Mouse (Mus musculus): Measurements from ENCODE around the gene Adcy1.

Gene Adcy1

GRCm38 (mm10) chr11:7136246-7136855 is 73.1 kb downstream of the Adcy1 start:
- DNase-seq (ENCODE audit: low spot score) = no peak

GRCm38 (mm10) chr11:7138370-7138769 is 75.1 kb downstream of the Adcy1 start:
- DNase-seq (ENCODE audit: low spot score) = no peak

GRCm38 (mm10) chr11:7140449-7140848 is 77.2 kb downstream of the Adcy1 start:
- no peak for DNase-seq (ENCODE audit: low spot score)

- no peak for DNase-seq (ENCODE audit: low spot score)
These were observed 79.4 kb downstream of the Adcy1 start for GRCm38 (mm10) chr11:7142725-7143124.

GRCm38 (mm10) chr11:7144369-7144768 is 81.1 kb downstream of the Adcy1 start:
- DNase-seq (ENCODE audit: low spot score) = no peak

- DNase-seq (ENCODE audit: low spot score) = no peak
These were observed 81.9 kb downstream of the Adcy1 start for GRCm38 (mm10) chr11:7145221-7145620.

- DNase-seq (ENCODE audit: low spot score) = no peak
These were observed 84.2 kb downstream of the Adcy1 start for GRCm38 (mm10) chr11:7147536-7147935.

- DNase-seq (ENCODE audit: low spot score) = no peak
These were observed 84.7 kb downstream of the Adcy1 start for GRCm38 (mm10) chr11:7147945-7148344.

- no peak for DNase-seq (ENCODE audit: low spot score)
These were observed 86.2 kb downstream of the Adcy1 start for GRCm38 (mm10) chr11:7149471-7149870.

- DNase-seq (ENCODE audit: low spot score) = no peak
These were observed 87.2 kb downstream of the Adcy1 start for GRCm38 (mm10) chr11:7150511-7150910.

- DNase-seq (ENCODE audit: low spot score) = no peak
These were observed 89.1 kb downstream of the Adcy1 start for GRCm38 (mm10) chr11:7152371-7152770.

GRCm38 (mm10) chr11:7153081-7153480 is 89.8 kb downstream of the Adcy1 start:
- DNase-seq (ENCODE audit: low spot score) = no peak

GRCm38 (mm10) chr11:7156427-7156826 is 93.1 kb downstream of the Adcy1 start:
- no peak for DNase-seq (ENCODE audit: low spot score)

GRCm38 (mm10) chr11:7158196-7158595 is 94.9 kb downstream of the Adcy1 start:
- no peak for DNase-seq (ENCODE audit: low spot score)

GRCm38 (mm10) chr11:7160146-7160545 is 96.9 kb downstream of the Adcy1 start:
- DNase-seq (ENCODE audit: low spot score) = no peak

- no peak for DNase-seq (ENCODE audit: low spot score)
These were observed 97.4 kb downstream of the Adcy1 start for GRCm38 (mm10) chr11:7160637-7161101.

- no peak for DNase-seq (ENCODE audit: low spot score)
These were observed 98.3 kb downstream of the Adcy1 start for GRCm38 (mm10) chr11:7161502-7162174.

- DNase-seq (ENCODE audit: low spot score) = no peak
These were observed 101.1 kb downstream of the Adcy1 start for GRCm38 (mm10) chr11:7164416-7164815.

GRCm38 (mm10) chr11:7169645-7170044 is 106.4 kb downstream of the Adcy1 start:
- no peak for DNase-seq (ENCODE audit: low spot score)

GRCm38 (mm10) chr11:7173664-7174063 is 110.4 kb downstream of the Adcy1 start:
- DNase-seq (ENCODE audit: low spot score) = no peak

GRCm38 (mm10) chr11:7178724-7179123 is 115.4 kb downstream of the Adcy1 start:
- no peak for DNase-seq (ENCODE audit: low spot score)

- DNase-seq (ENCODE audit: low spot score) = no peak
These were observed 116.0 kb downstream of the Adcy1 start for GRCm38 (mm10) chr11:7179276-7179675.

- DNase-seq (ENCODE audit: low spot score) = no peak
These were observed 119.2 kb downstream of the Adcy1 start for GRCm38 (mm10) chr11:7182409-7183042.
